ENCODE assay signal across 18 mouse cellular contexts in genomic region chr2:20959906-20960667, GRCm38 (mm10). TPM values are rescaled to one million over a fixed set of nuclear protein-coding genes. Genes with fewer than 3 reads are reported as not detected.
DNase-seq lines count a peak whose midpoint lies in the region; ATAC-seq and TF ChIP-seq lines count a peak whose summit lies in the region.
"Had no signal": no experiment of that assay in that cellular context is flagged by ENCODE, and none has a peak within 500 bp of the region (broad histone marks: within the 10 kb centered on the region; RNA-seq: fewer than 3 reads in every experiment).

No protein-coding gene starts in this region.

- peaks cover 51% of the 10 kb centered on the region for H3K4me1 ChIP-seq in heart, postnatal 0 days (ENCODE audit: control insufficient read depth, insufficient read depth)
- peaks cover 25% of the 10 kb centered on the region for H3K4me1 ChIP-seq in forebrain, embryonic 11.5 days (replicated peaks; ENCODE audit: control insufficient read depth, insufficient read depth, low read length)
- peaks cover 50% of the 10 kb centered on the region for H3K4me1 ChIP-seq in hindbrain, embryonic 12.5 days
- peaks cover 38% of the 10 kb centered on the region for H3K4me1 ChIP-seq in neural tube, embryonic 12.5 days
- peaks cover 15% of the 10 kb centered on the region; the same call in 1 of the 2 replicates for H3K4me1 ChIP-seq in intestine, postnatal 0 days (replicated peaks; ENCODE audit: control insufficient read depth, insufficient read depth, low read length)
- H3K4me1 ChIP-seq in stomach, postnatal 0 days (replicated peaks; ENCODE audit: control insufficient read depth, insufficient read depth) = peaks cover 5% of the 10 kb centered on the region; the same call in 1 of the 2 replicates

- DNase-seq in heart, postnatal 0 days (ENCODE audit: low spot score) = no peak
- DNase-seq in heart, postnatal 4 days = no peak
- no peak for DNase-seq in forebrain, embryonic 11.5 days (ENCODE audit: low spot score)
- DNase-seq in stomach, postnatal 0 days (ENCODE audit: low spot score) = no peak
- DNase-seq: adrenal gland, postnatal 10 days; gastrocnemius, postnatal 25 days; kidney, adult 11 months; kidney, postnatal 25 days; lung, postnatal 36 days; spleen, adult 18-20 months; thymus, postnatal 4 days had no signal

- no peaks in the 10 kb centered on the region for H3K36me3 ChIP-seq in heart, postnatal 0 days (replicated peaks; ENCODE audit: control insufficient read depth, insufficient read depth, low read length)
- H3K36me3 ChIP-seq in forebrain, embryonic 11.5 days (ENCODE audit: control insufficient read depth, insufficient read depth, low read length) = no peaks in the 10 kb centered on the region
- no peaks in the 10 kb centered on the region for H3K36me3 ChIP-seq in hindbrain, embryonic 12.5 days
- H3K36me3 ChIP-seq in neural tube, embryonic 12.5 days = no peaks in the 10 kb centered on the region
- no peaks in the 10 kb centered on the region for H3K36me3 ChIP-seq in intestine, postnatal 0 days (ENCODE audit: control insufficient read depth, insufficient read depth)
- H3K36me3 ChIP-seq in stomach, postnatal 0 days (ENCODE audit: control insufficient read depth, insufficient read depth, low read length) = no peaks in the 10 kb centered on the region
- H3K36me3 ChIP-seq: embryonic facial prominence, embryonic 12.5 days had no signal

- H3K27me3 ChIP-seq in heart, postnatal 0 days (ENCODE audit: control insufficient read depth, insufficient read depth, low read length) = no peaks in the 10 kb centered on the region
- no peaks in the 10 kb centered on the region for H3K27me3 ChIP-seq in forebrain, embryonic 11.5 days (ENCODE audit: control insufficient read depth, insufficient read depth, low read length)
- H3K27me3 ChIP-seq in hindbrain, embryonic 12.5 days = no peaks in the 10 kb centered on the region
- no peaks in the 10 kb centered on the region for H3K27me3 ChIP-seq in neural tube, embryonic 12.5 days (replicated peaks)
- H3K27me3 ChIP-seq in intestine, postnatal 0 days (replicated peaks; ENCODE audit: control insufficient read depth, insufficient read depth, low read length) = no peaks in the 10 kb centered on the region
- no peaks in the 10 kb centered on the region for H3K27me3 ChIP-seq in stomach, postnatal 0 days (ENCODE audit: control insufficient read depth, insufficient read depth, low read length)
- H3K27me3 ChIP-seq: embryonic facial prominence, embryonic 12.5 days; liver, embryonic 15.5 days had no signal

- H3K9me3 ChIP-seq in heart, postnatal 0 days (replicated peaks; ENCODE audit: control insufficient read depth, low read length) = no peaks in the 10 kb centered on the region
- no peaks in the 10 kb centered on the region for H3K9me3 ChIP-seq in forebrain, embryonic 11.5 days (ENCODE audit: control insufficient read depth, low read length)
- H3K9me3 ChIP-seq in hindbrain, embryonic 12.5 days (replicated peaks) = no peaks in the 10 kb centered on the region
- H3K9me3 ChIP-seq in neural tube, embryonic 12.5 days = no peaks in the 10 kb centered on the region
- no peaks in the 10 kb centered on the region for H3K9me3 ChIP-seq in intestine, postnatal 0 days (ENCODE audit: control insufficient read depth)
- no peaks in the 10 kb centered on the region for H3K9me3 ChIP-seq in stomach, postnatal 0 days (ENCODE audit: control insufficient read depth, low read length)
- H3K9me3 ChIP-seq: embryonic facial prominence, embryonic 12.5 days; G1E; liver, embryonic 15.5 days had no signal

- no peak for TF ChIP-seq EP300 in heart, postnatal 0 days (IDR thresholded peaks at IDR 0.05; ENCODE audit: low read depth)
- no peak for TF ChIP-seq EP300 in stomach, postnatal 0 days (optimal IDR thresholded peaks at IDR 0.05)

- no peak overlapping the region for H3K4me3 ChIP-seq in heart, postnatal 0 days (ENCODE audit: low read depth, low read length)
- no peak overlapping the region for H3K4me3 ChIP-seq in forebrain, embryonic 11.5 days (ENCODE audit: low read depth, low read length)
- no peak overlapping the region for H3K4me3 ChIP-seq in hindbrain, embryonic 12.5 days
- H3K4me3 ChIP-seq in neural tube, embryonic 12.5 days = no peak overlapping the region
- H3K4me3 ChIP-seq in intestine, postnatal 0 days (ENCODE audit: low read depth, low read length) = no peak overlapping the region
- no peak overlapping the region for H3K4me3 ChIP-seq in stomach, postnatal 0 days (ENCODE audit: low read depth, low read length)
- H3K4me3 ChIP-seq: embryonic facial prominence, embryonic 12.5 days; liver, embryonic 15.5 days; myocyte had no signal

- ATAC-seq in heart, postnatal 0 days (ENCODE audit: insufficient read depth, low read depth) = no peak
- ATAC-seq in forebrain, embryonic 11.5 days (replicated peaks; ENCODE audit: low FRiP score) = no peak
- ATAC-seq in hindbrain, embryonic 12.5 days (ENCODE audit: low FRiP score) = peak; percentile 44; the same call in 1 of the 2 replicates
- no peak for ATAC-seq in neural tube, embryonic 12.5 days (ENCODE audit: low FRiP score, low read depth)
- ATAC-seq in intestine, postnatal 0 days = no peak
- no peak for ATAC-seq in stomach, postnatal 0 days (ENCODE audit: low FRiP score, low TSS enrichment)

- no peak overlapping the region for H3K27ac ChIP-seq in heart, postnatal 0 days (ENCODE audit: low read depth)
- no peak overlapping the region for H3K27ac ChIP-seq in forebrain, embryonic 11.5 days (ENCODE audit: low read depth, low read length)
- H3K27ac ChIP-seq in hindbrain, embryonic 12.5 days = peak overlapping the region; percentile 40; the same call in 1 of the 2 replicates
- H3K27ac ChIP-seq in neural tube, embryonic 12.5 days = no peak overlapping the region
- no peak overlapping the region for H3K27ac ChIP-seq in intestine, postnatal 0 days (ENCODE audit: low read depth, low read length)
- no peak overlapping the region for H3K27ac ChIP-seq in stomach, postnatal 0 days (replicated peaks)
- H3K27ac ChIP-seq: embryonic facial prominence, embryonic 12.5 days; liver, embryonic 15.5 days had no signal

- H3K4me2 ChIP-seq in heart, postnatal 0 days (ENCODE audit: low read depth, low read length) = 0 out of 2 replicates have a peak overlapping the region, but pooled peaks have one; percentile 6
- 0 out of 2 replicates have a peak overlapping the region, but pooled peaks have one; percentile 9 for H3K4me2 ChIP-seq in forebrain, embryonic 11.5 days (ENCODE audit: low read depth, low read length, severe bottlenecking)
- peak overlapping the region; percentile 34 for H3K4me2 ChIP-seq in hindbrain, embryonic 12.5 days (replicated peaks)
- H3K4me2 ChIP-seq in neural tube, embryonic 12.5 days (replicated peaks) = peak overlapping the region; percentile 30
- H3K4me2 ChIP-seq in intestine, postnatal 0 days (replicated peaks; ENCODE audit: low read depth) = no peak overlapping the region
- no peak overlapping the region for H3K4me2 ChIP-seq in stomach, postnatal 0 days (replicated peaks; ENCODE audit: low read depth)
- H3K4me2 ChIP-seq: embryonic facial prominence, embryonic 12.5 days; liver, embryonic 15.5 days had no signal

- TF ChIP-seq CTCF in heart, postnatal 0 days (IDR thresholded peaks at IDR 0.05; ENCODE audit: low read depth) = no peak
- TF ChIP-seq CTCF in intestine, postnatal 0 days (IDR thresholded peaks at IDR 0.05; ENCODE audit: low read depth) = no peak
- TF ChIP-seq CTCF in stomach, postnatal 0 days (IDR thresholded peaks at IDR 0.05; ENCODE audit: low read depth) = no peak

- 72% methylated on average over 9 of the region's 9 CpGs for WGBS in heart, postnatal 0 days
- WGBS in forebrain, embryonic 11.5 days = 84% methylated on average over 9 of the region's 9 CpGs
- 72% methylated on average over 9 of the region's 9 CpGs for WGBS in hindbrain, embryonic 12.5 days
- WGBS in neural tube, embryonic 12.5 days = 73% methylated on average over 9 of the region's 9 CpGs
- 75% methylated on average over 9 of the region's 9 CpGs for WGBS in intestine, postnatal 0 days
- 78% methylated on average over 9 of the region's 9 CpGs for WGBS in stomach, postnatal 0 days

- no peak overlapping the region for H3K9ac ChIP-seq in heart, postnatal 0 days (replicated peaks; ENCODE audit: low read depth, low read length)
- no peak overlapping the region for H3K9ac ChIP-seq in forebrain, embryonic 11.5 days (ENCODE audit: low read length)
- H3K9ac ChIP-seq in hindbrain, embryonic 12.5 days = no peak overlapping the region
- H3K9ac ChIP-seq in neural tube, embryonic 12.5 days = 0 out of 2 replicates have a peak overlapping the region, but pooled peaks have one; percentile 8
- H3K9ac ChIP-seq in intestine, postnatal 0 days (ENCODE audit: low read depth, low read length) = no peak overlapping the region
- no peak overlapping the region for H3K9ac ChIP-seq in stomach, postnatal 0 days (ENCODE audit: low read length)
- H3K9ac ChIP-seq: embryonic facial prominence, embryonic 12.5 days; liver, embryonic 15.5 days had no signal

RNA-seq across cellular contexts. Expression of gene Arhgap21, which starts 8.6 kb away (rescaled TPM):
- 66.7 and 77.3 TPM in 2 replicates for total RNA-seq in heart, postnatal 0 days (2014; rRNA removed; ENCODE audit: low replicate concordance)
- 10.1 and 11.4 TPM in 2 replicates for polyA plus RNA-seq in heart, postnatal 0 days (2015; fragmentation: Nextera tagmentation; extraction: Ambion mirVana)
- 100 to 1,000 TPM; 138 to 140 TPM for total RNA-seq in heart, postnatal 4 days (2021)
- polyA plus RNA-seq in forebrain, embryonic 11.5 days (2014; fragmentation: Nextera tagmentation; extraction: Ambion mirVana) = 56.9 and 61.2 TPM in 2 replicates
- 64.4 and 66.1 TPM in 2 replicates for polyA plus RNA-seq in hindbrain, embryonic 12.5 days (2016; fragmentation: Nextera tagmentation; extraction: Ambion mirVana)
- polyA plus RNA-seq in neural tube, embryonic 12.5 days (2016; fragmentation: Nextera tagmentation; extraction: Ambion mirVana) = 48.9 and 50.6 TPM in 2 replicates
- polyA plus RNA-seq in intestine, postnatal 0 days (2015; fragmentation: Nextera tagmentation; extraction: Ambion mirVana) = 6.5 and 6.9 TPM in 2 replicates
- polyA plus RNA-seq in stomach, postnatal 0 days (2015; fragmentation: Nextera tagmentation; extraction: Ambion mirVana) = 5.2 and 5.5 TPM in 2 replicates

Comparison
In these comparisons a context has a peak if more than half of its experiments do, and no peak if none do; other contexts are left out.
1. H3K4me2 ChIP-seq: peak in heart, postnatal 0 days (single experiment), forebrain, embryonic 11.5 days (single experiment), hindbrain, embryonic 12.5 days (single experiment) and neural tube, embryonic 12.5 days (single experiment); none in intestine, postnatal 0 days (single experiment) and stomach, postnatal 0 days (single experiment).